Mouse (Mus musculus): ENCODE results near the gene Cacnb4. TPM values are rescaled to one million over a fixed set of nuclear protein-coding genes. Genes with fewer than 3 reads are reported as not detected.

Cacnb4 gene
- polyA plus RNA-seq, 1 experiment from 2014 or later: 2.0 TPM

DNA sequence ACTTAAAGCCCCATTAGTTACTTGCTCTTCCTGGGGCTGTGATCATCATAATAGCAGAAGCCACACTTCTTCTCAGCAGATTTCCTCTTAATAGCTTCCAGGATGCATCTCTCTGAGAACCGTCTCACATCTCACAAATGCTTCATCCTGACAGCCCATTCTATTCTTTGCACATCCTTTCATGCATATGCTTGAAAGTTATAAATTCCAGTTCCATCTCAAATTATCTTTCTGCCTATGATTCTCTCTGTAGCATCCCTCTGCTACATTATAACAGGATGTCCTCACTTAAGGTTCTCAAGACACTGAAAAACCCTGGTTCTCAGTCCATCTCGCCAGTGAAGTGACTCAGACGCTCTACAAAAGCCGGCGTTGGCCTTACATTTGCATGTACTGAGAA lies 19.9 kb downstream of the Cacnb4 start:
- Histone ChIP-seq H3K36me3 (ENCODE audit: insufficient read depth, low read length) (no peaks in the 10 kb centered on the region), H3K4me1 (ENCODE audit: insufficient read depth, low read length) (no peaks in the 10 kb centered on the region), H3K27me3 (ENCODE audit: insufficient read depth, low read length) (no peaks in the 10 kb centered on the region), H3K4me2 (replicated peaks; ENCODE audit: low read depth, low read length) (no peak overlapping the region), H3K9ac (replicated peaks; ENCODE audit: low read length) (no peak overlapping the region), H3K27ac (ENCODE audit: low read length) (no peak overlapping the region), H3K4me3 (ENCODE audit: low read length) (no peak overlapping the region), H3K9me3 (ENCODE audit: low read length) (no peaks in the 10 kb centered on the region)
- ATAC-seq (ENCODE audit: low FRiP score, low TSS enrichment): no peak
- WGBS: 88% methylated on average over 5 of the region's 5 CpGs

DNA sequence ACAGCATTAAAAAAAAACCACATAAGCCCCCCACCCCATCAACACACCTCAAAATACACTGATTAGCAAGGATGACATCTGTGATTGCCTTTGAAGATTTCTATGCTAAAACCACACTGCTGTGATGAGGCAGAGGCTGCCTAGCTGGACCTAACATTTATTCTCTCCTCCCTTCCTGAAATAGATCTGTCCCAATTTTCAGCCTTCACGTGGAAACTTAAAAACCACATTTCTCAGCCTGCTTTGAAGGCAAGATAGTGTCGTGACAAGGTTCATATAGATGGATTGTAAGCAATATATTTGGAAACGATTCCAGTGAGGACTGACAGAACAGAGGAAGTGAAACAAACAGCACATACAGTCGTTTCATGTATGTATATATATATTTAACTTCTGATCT lies 22.1 kb downstream of the Cacnb4 start:
- Histone ChIP-seq H3K9me3 (ENCODE audit: low read length) (no peaks in the 10 kb centered on the region), H3K4me1 (ENCODE audit: insufficient read depth, low read length) (no peaks in the 10 kb centered on the region), H3K9ac (replicated peaks; ENCODE audit: low read length) (no peak overlapping the region), H3K27ac (ENCODE audit: low read length) (no peak overlapping the region), H3K36me3 (ENCODE audit: insufficient read depth, low read length) (no peaks in the 10 kb centered on the region), H3K27me3 (ENCODE audit: insufficient read depth, low read length) (no peaks in the 10 kb centered on the region), H3K4me2 (replicated peaks; ENCODE audit: low read depth, low read length) (no peak overlapping the region), H3K4me3 (ENCODE audit: low read length) (no peak overlapping the region)
- 65% methylated on average over 4 of the region's 4 CpGs for WGBS
- ATAC-seq (ENCODE audit: low FRiP score, low TSS enrichment): no peak

DNA sequence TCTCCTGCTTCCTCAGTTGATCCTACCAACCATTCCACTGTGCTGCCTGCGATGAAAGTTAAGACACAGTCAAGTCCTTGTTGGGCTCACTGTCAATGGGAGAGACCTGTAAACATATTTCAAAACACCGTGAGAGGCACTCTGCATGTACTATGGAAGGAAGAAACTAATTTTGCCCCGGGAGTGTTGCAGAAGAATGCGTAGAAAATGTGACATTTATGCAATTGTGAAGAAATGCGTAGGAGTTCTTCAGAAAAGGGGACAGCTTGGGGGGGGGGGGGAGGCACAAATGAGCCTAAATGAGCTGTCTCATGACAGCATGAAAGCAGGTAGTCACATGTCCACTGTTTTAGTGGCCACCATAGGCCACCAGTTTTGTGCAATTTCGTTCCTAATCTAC lies 25.1 kb downstream of the Cacnb4 start:
- WGBS: 88% methylated on average over 6 of the region's 6 CpGs
- Histone ChIP-seq H3K4me2 (replicated peaks; ENCODE audit: low read depth, low read length) (no peak overlapping the region), H3K9me3 (ENCODE audit: low read length) (no peaks in the 10 kb centered on the region), H3K27ac (ENCODE audit: low read length) (no peak overlapping the region), H3K27me3 (ENCODE audit: insufficient read depth, low read length) (no peaks in the 10 kb centered on the region), H3K9ac (replicated peaks; ENCODE audit: low read length) (no peak overlapping the region), H3K36me3 (ENCODE audit: insufficient read depth, low read length) (no peaks in the 10 kb centered on the region), H3K4me3 (ENCODE audit: low read length) (no peak overlapping the region), H3K4me1 (ENCODE audit: insufficient read depth, low read length) (0 out of 2 replicates have a peak, but pooled peaks cover 4% of the 10 kb centered on the region)
- no peak for ATAC-seq (ENCODE audit: low FRiP score, low TSS enrichment)

DNA sequence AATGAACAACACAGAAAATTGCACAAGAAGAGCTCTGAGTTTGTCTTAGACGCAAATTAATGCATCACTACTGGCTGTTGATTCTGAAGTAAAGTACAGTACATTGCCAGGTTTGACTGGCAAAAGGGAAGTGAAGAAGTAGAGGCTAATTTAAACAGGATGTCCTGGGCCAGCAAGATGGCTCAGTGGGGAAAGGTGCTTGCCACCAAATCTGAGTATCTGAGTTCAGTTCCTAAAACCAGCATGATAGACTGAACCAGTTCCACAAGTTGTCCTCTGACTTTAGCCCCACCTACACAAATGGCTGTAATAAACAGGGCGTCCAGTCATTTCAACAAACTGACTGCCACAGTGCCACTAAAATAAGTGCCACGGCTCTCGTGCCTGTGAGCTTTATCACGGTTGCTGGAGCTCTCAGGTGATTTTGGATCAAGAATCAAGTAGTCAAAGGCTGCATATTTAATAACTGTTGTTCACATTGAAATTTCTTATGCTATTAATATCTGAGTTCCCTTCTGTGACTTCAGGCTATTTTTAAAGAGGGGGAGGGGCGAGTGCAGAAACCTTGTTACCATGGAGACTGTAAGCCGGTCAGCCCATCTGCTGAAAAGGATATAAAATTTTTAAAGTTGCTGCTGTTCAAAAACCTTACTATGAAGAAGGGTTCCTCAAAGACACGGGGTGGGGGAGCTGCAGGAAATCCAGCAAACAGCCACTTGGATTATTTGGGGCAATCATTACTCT lies 29.2 kb downstream of the Cacnb4 start:
- Histone ChIP-seq H3K9me3 (ENCODE audit: low read length) (no peaks in the 10 kb centered on the region), H3K4me1 (ENCODE audit: insufficient read depth, low read length) (0 out of 2 replicates have a peak, but pooled peaks cover 4% of the 10 kb centered on the region), H3K9ac (replicated peaks; ENCODE audit: low read length) (no peak overlapping the region), H3K4me2 (replicated peaks; ENCODE audit: low read depth, low read length) (no peak overlapping the region), H3K4me3 (ENCODE audit: low read length) (no peak overlapping the region), H3K27ac (ENCODE audit: low read length) (no peak overlapping the region), H3K36me3 (ENCODE audit: insufficient read depth, low read length) (no peaks in the 10 kb centered on the region), H3K27me3 (ENCODE audit: insufficient read depth, low read length) (no peaks in the 10 kb centered on the region)
- WGBS: 65% methylated on average over 8 of the region's 8 CpGs
- no peak for ATAC-seq (ENCODE audit: low FRiP score, low TSS enrichment)

DNA sequence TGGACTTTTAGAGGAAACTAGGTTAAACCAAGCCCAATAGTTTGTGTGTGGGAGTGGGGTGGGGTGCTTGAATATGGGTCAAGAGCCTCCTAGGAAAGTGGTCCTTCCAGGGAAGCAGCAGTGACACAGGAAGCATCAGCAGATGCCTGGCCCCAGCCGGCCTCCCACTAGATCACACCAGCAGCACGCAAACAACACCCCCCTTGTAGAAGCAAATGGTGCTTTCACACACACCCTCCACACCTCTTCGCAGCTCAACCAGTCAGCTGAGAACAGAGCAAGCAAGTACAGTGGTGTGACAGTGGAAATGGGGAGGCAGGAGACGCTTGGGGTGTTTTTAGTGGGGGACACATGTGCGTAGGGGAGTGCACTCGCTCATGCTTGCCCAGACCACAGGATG lies 33.0 kb downstream of the Cacnb4 start:
- 50% methylated on average over 6 of the region's 6 CpGs for WGBS
- H3K36me3 ChIP-seq (ENCODE audit: insufficient read depth, low read length): no peaks in the 10 kb centered on the region
- H3K27ac ChIP-seq (ENCODE audit: low read length): no peak overlapping the region
- H3K9me3 ChIP-seq (ENCODE audit: low read length): no peaks in the 10 kb centered on the region
- H3K27me3 ChIP-seq (ENCODE audit: insufficient read depth, low read length): no peaks in the 10 kb centered on the region
- H3K4me1 ChIP-seq (ENCODE audit: insufficient read depth, low read length): 0 out of 2 replicates have a peak, but pooled peaks cover 4% of the 10 kb centered on the region
- no peak for ATAC-seq (ENCODE audit: low FRiP score, low TSS enrichment)
- no peak overlapping the region for H3K9ac ChIP-seq (replicated peaks; ENCODE audit: low read length)
- H3K4me3 ChIP-seq (ENCODE audit: low read length): no peak overlapping the region
- H3K4me2 ChIP-seq (replicated peaks; ENCODE audit: low read depth, low read length): no peak overlapping the region

DNA sequence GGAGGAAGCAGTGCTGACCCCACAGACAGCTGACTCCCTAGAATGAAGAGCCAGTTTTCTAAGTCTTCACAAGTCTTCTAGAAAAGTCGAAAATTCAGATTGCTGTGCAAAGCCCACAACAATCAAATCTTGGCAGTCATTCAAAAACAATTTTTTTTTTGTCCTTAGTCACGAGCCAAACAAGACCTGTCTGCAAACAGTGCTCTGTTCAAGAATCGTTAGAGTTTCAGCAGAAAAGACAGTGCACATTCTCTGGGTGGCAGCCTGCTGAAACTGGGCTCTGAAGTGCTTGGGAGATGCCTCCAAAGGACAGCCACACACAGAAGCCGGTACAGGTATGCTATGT lies 37.1 kb downstream of the Cacnb4 start:
- ATAC-seq (ENCODE audit: low FRiP score, low TSS enrichment): no peak
- Histone ChIP-seq H3K4me1 (ENCODE audit: insufficient read depth, low read length) (peaks cover 7% of the 10 kb centered on the region; the same call in 1 of the 2 replicates), H3K36me3 (ENCODE audit: insufficient read depth, low read length) (no peaks in the 10 kb centered on the region), H3K9ac (replicated peaks; ENCODE audit: low read length) (no peak overlapping the region), H3K27me3 (ENCODE audit: insufficient read depth, low read length) (no peaks in the 10 kb centered on the region), H3K4me2 (replicated peaks; ENCODE audit: low read depth, low read length) (no peak overlapping the region), H3K4me3 (ENCODE audit: low read length) (no peak overlapping the region), H3K9me3 (ENCODE audit: low read length) (no peaks in the 10 kb centered on the region), H3K27ac (ENCODE audit: low read length) (no peak overlapping the region)
- 50% methylated on average over 4 of the region's 4 CpGs for WGBS

DNA sequence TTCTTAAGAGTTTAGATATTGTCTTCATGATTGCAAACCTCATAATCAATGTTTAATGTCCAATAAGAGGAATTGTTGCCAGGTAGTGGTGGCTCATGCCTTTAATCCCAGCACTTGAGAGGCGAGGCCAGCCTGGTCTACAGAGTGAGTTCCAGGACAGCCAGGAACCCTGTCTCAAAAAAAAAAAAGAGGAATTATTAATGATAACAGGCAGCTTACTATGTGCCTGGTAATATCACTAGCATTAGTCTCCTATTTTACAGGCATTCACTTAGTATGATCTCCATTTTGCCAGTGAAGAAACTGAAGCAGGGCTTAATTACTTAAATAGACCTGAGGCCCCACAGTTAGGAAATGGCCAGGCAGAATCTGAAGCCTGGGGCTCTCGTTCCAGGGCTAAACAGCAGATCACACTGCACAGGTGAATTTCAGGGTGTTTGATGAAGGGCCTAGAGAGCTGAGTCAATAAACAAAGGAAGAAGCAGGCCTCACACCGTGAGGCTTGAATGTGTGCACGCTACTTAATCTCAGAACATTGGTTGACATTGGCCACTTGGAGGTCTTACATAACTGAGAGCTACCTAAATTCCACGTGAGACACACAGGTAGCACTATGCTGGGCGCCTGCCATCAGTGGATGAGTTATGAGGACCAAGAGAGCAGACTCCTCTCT lies 37.6 kb downstream of the Cacnb4 start:
- Histone ChIP-seq H3K4me2 (replicated peaks; ENCODE audit: low read depth, low read length) (no peak overlapping the region), H3K4me3 (ENCODE audit: low read length) (no peak overlapping the region), H3K27ac (ENCODE audit: low read length) (no peak overlapping the region), H3K9ac (replicated peaks; ENCODE audit: low read length) (no peak overlapping the region), H3K27me3 (ENCODE audit: insufficient read depth, low read length) (no peaks in the 10 kb centered on the region), H3K9me3 (ENCODE audit: low read length) (no peaks in the 10 kb centered on the region), H3K4me1 (ENCODE audit: insufficient read depth, low read length) (peaks cover 7% of the 10 kb centered on the region; the same call in 1 of the 2 replicates), H3K36me3 (ENCODE audit: insufficient read depth, low read length) (no peaks in the 10 kb centered on the region)
- no peak for ATAC-seq (ENCODE audit: low FRiP score, low TSS enrichment)
- WGBS: 66% methylated on average over 6 of the region's 6 CpGs

DNA sequence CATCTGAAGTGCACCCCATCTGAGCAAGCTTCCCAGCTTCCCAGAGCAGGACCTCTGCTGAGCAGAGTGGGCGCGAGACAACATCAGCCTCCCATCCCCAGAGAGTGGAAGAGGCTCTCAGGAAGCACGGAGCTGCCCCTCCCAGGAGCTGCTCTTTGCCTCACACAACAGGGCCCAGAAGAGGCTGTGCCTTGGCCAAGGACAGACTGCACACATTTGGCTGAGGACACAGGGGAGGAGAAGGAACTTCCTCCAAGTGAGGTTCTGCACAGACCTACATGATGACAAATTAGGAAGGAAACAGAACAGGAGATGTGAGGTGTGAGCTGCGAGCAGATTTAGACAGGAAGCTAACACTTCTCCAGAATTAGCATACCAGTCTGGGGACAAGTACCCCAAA lies 38.4 kb downstream of the Cacnb4 start:
- peaks cover 7% of the 10 kb centered on the region; the same call in 1 of the 2 replicates for H3K4me1 ChIP-seq (ENCODE audit: insufficient read depth, low read length)
- H3K36me3 ChIP-seq (ENCODE audit: insufficient read depth, low read length): no peaks in the 10 kb centered on the region
- no peaks in the 10 kb centered on the region for H3K9me3 ChIP-seq (ENCODE audit: low read length)
- no peak for ATAC-seq (ENCODE audit: low FRiP score, low TSS enrichment)
- no peak overlapping the region for H3K27ac ChIP-seq (ENCODE audit: low read length)
- 40% methylated on average over 4 of the region's 4 CpGs for WGBS
- no peak overlapping the region for H3K4me3 ChIP-seq (ENCODE audit: low read length)
- no peaks in the 10 kb centered on the region for H3K27me3 ChIP-seq (ENCODE audit: insufficient read depth, low read length)
- H3K4me2 ChIP-seq (replicated peaks; ENCODE audit: low read depth, low read length): no peak overlapping the region
- H3K9ac ChIP-seq (replicated peaks; ENCODE audit: low read length): no peak overlapping the region

DNA sequence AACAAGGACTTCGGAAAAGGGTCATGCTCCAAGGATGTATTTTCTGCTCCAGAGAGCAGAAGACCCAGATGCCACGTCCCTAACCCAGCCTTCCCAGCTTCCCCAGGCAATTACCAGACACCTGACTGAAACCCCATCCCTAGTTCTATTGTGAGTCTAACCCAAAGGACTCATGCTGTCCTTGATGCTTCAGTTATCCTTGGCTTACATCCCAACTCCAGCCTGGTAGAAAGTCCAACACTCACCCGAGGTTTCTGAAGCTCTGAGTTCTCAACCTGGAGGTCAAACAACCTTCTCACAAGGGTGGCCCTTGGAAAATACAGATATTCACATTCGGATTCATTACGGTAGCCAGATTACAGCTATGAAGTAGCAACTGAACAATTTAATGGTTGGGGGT lies 40.6 kb downstream of the Cacnb4 start:
- no peaks in the 10 kb centered on the region for H3K36me3 ChIP-seq (ENCODE audit: insufficient read depth, low read length)
- H3K9me3 ChIP-seq (ENCODE audit: low read length): no peaks in the 10 kb centered on the region
- no peak overlapping the region for H3K4me2 ChIP-seq (replicated peaks; ENCODE audit: low read depth, low read length)
- peak; percentile 24; the same call in 1 of the 2 replicates for ATAC-seq (ENCODE audit: low FRiP score, low TSS enrichment)
- H3K4me1 ChIP-seq (ENCODE audit: insufficient read depth, low read length): peaks cover 7% of the 10 kb centered on the region; the same call in 1 of the 2 replicates
- no peak overlapping the region for H3K27ac ChIP-seq (ENCODE audit: low read length)
- H3K4me3 ChIP-seq (ENCODE audit: low read length): no peak overlapping the region
- H3K27me3 ChIP-seq (ENCODE audit: insufficient read depth, low read length): no peaks in the 10 kb centered on the region
- no peak overlapping the region for H3K9ac ChIP-seq (replicated peaks; ENCODE audit: low read length)
- 58% methylated on average over 5 of the region's 5 CpGs for WGBS

DNA sequence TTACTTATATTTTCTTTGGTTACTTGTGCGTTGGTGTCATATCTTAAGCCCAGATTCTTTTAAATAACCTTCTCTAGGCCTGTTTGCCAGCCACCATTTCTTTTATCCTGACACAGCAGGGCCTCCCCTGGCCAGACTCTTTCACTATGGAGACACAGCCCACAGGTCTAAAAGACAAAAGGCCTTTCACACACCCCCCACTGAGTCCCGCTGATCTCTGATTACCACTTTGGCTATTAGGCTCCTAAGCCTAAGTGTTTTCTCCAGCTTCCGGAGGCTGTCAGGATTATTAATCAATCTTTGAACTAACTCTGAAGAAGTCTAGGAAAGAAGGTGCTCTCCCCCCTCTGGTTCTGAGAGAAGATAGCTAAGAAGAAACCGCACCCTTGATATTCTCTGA lies 41.3 kb downstream of the Cacnb4 start:
- 24% methylated on average over 4 of the region's 4 CpGs for WGBS
- Histone ChIP-seq H3K9ac (replicated peaks; ENCODE audit: low read length) (no peak overlapping the region), H3K9me3 (ENCODE audit: low read length) (no peaks in the 10 kb centered on the region), H3K36me3 (ENCODE audit: insufficient read depth, low read length) (no peaks in the 10 kb centered on the region), H3K27ac (ENCODE audit: low read length) (no peak overlapping the region), H3K27me3 (ENCODE audit: insufficient read depth, low read length) (no peaks in the 10 kb centered on the region), H3K4me3 (ENCODE audit: low read length) (no peak overlapping the region), H3K4me1 (ENCODE audit: insufficient read depth, low read length) (peaks cover 7% of the 10 kb centered on the region; the same call in 1 of the 2 replicates), H3K4me2 (replicated peaks; ENCODE audit: low read depth, low read length) (no peak overlapping the region)
- no peak for ATAC-seq (ENCODE audit: low FRiP score, low TSS enrichment)
